Mouse (Mus musculus) thymus, adult 2 months (tissue): ENCODE results near the gene Mapk12.

Experiments
- CTCF ChIP-seq: fragments of 200-500 bp; IDR thresholded peaks from 2 replicates; pipeline ENCODE4 v1.5.1; 2012; ENCODE audit warnings: mild to moderate bottlenecking, control low read depth, low read length, moderate library complexity, borderline replicate concordance; ENCODE audit not compliant: control insufficient read depth, poor library complexity, insufficient read depth; ENCODE audit errors: extremely low read depth
- POLR2A ChIP-seq: fragments of 200-500 bp; IDR thresholded peaks from 2 replicates; pipeline ENCODE4 v1.6.1; 2012; ENCODE audit warnings: mild to moderate bottlenecking, low read length, control low read depth, moderate library complexity; ENCODE audit not compliant: control insufficient read depth, poor library complexity, insufficient read depth; ENCODE audit errors: extremely low read depth

GRCm38 (mm10) chr15:89088607-89089247 is 51.8 kb downstream of the Mapk12 start, which contains the start of gene Selenoo:
- TF ChIP-seq CTCF (no peak), POLR2A (peak; percentile 73; the same call in 1 of the 2 replicates)
